Mouse (Mus musculus): Measurements from ENCODE around the gene Ulbp1. TPM values are rescaled to one million over a fixed set of nuclear protein-coding genes. Genes with fewer than 3 reads are reported as not detected.
A peak's percentile ranks its signal among the peaks of the same experiment; 100 is the strongest.
"Not testable (repeated sequence)": the region's sequence is repeated elsewhere in the genome, so short reads cannot be mapped to it uniquely, and the experiment has no call there.

The Ulbp1 gene
- 1.6 and 2.9 TPM in 2 replicates for polyA plus RNA-seq (2016; fragmentation: Nextera tagmentation; extraction: Ambion mirVana)

DNA sequence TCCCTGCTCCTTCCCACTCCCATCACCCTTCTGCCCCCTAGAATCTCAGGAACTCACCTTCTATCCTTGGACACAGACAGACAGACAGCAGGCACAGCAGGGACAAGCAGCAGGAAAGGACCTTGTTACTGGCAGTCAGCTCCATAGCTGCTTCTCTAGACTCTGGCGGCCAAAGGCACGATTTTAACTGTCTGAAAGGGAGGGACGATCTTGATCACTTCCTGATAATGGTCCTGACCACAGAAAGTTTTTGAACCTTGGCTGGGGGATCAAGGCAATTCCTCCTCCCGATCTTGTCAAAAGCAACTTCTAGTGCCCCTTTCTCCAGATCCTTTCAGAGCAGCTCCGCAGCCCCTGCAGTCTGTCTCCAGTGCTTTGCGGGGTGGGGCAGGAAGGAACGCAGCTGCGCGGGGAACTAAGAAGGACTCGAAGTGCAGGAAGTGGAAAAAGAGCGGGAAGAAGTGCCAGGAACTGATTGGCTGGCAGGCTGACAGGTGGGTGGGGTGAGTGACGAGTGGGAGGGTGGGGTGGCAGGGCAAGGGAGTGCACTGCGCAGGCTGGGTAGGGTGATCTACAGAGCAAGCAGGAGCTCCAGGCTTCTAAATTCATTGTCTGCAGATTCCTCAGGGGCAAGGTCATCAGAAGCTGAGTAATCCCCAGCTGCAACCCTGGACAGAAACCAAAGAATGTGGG, at the start of gene Ulbp1:
Ulbp1 (minus strand) TSS at position 442 of the 693 bp plus-strand sequence.
- WGBS (ENCODE audit: insufficient replicate concordance), result 24% methylated on average over 13 of the region's 13 CpGs
- H3K9me3 ChIP-seq (replicated peaks), result no peaks in the 10 kb centered on the region
- no peak within 1 kb of the TSS for H3K27ac ChIP-seq
- no peaks in the 10 kb centered on the region for H3K27me3 ChIP-seq (replicated peaks)
- peak within 1 kb of the TSS; percentile 17; the same call in 1 of the 2 replicates for H3K9ac ChIP-seq
- ATAC-seq, result peak; percentile 79
- H3K4me1 ChIP-seq, result peaks cover 6% of the 10 kb centered on the region
- peak within 1 kb of the TSS; percentile 57 for H3K4me2 ChIP-seq
- H3K36me3 ChIP-seq, result no peaks in the 10 kb centered on the region
- H3K4me3 ChIP-seq, result peak within 1 kb of the TSS; percentile 32

DNA sequence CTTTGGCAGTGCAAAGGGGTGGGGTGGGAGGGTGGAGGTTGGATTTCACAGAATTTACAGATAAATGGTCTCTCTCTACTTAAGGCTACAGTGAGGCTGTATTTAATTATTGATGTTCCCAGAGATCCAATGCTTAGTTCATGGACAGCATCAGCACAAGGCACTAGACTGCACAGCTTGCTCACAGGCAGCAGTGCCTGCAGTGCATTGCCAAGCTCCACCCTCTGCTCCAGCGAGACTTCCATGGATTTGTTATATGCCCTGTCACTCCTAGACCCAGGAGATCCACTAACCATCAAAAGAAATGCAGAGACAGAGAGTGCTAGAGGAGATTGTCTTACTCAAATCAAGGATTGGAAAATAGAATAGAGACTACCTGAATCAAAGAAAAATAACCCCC, 24.7 kb upstream of the Ulbp1 start:
- 29% methylated on average over 1 of the region's 1 CpGs for WGBS (ENCODE audit: insufficient replicate concordance)
- ATAC-seq, H3K27ac ChIP-seq: not testable (repeated sequence)

DNA sequence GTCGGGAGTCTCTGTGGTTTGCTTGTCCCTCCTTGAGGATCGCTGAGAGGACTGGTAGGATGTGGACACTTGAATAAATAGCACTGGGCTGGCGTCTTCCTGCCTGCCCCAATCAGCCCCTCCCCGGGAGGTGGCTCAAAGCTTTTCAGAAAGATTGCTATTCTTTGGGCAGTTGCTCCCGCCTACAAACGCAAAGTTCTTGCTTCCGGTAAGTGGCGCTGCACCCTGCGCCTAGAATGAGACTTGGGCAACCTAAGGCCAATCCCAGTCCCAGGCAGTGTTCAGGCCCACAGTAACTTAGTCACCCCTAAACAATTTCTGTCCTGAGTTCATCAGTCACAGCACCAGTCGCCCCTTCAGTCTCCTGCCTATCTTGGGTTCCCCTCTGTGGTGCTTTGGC, 18.9 kb upstream of the Ulbp1 start:
- H3K9me3 ChIP-seq (replicated peaks); H3K4me1 ChIP-seq; H3K36me3 ChIP-seq; H3K9ac ChIP-seq; H3K27ac ChIP-seq; ATAC-seq; H3K4me3 ChIP-seq: not testable (repeated sequence)
- WGBS (ENCODE audit: insufficient replicate concordance), result 5% methylated on average over 10 of the region's 10 CpGs
- Histone ChIP-seq H3K27me3 (replicated peaks) (peaks cover 19% of the 10 kb centered on the region), H3K4me2 (peak overlapping the region; percentile 29; the same call in 1 of the 2 replicates)

More for the DNA sequence above, 24.7 kb upstream of the Ulbp1 start:
- not testable (repeated sequence) for H3K9me3 ChIP-seq (replicated peaks); H3K4me2 ChIP-seq; H3K36me3 ChIP-seq; H3K27me3 ChIP-seq (replicated peaks); H3K4me3 ChIP-seq; H3K9ac ChIP-seq; H3K4me1 ChIP-seq

DNA sequence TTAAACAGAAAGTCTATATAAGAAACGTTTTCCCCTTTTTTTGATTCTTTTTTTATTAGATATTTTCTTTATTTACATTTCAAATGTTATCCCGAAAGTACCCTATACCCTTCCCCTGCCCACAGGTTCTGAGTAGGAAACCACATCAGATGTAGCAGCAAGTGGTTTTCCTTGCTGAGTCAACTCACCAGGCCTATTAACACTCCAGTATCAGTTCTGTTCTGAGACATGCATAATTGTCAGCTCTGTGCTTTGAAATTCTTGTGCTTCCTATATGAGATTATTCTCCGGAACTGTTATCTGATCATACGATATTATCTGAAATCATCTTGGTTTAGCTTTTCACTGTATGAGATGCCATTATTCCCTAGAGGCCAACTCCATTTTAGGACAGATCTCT, 10.2 kb upstream of the Ulbp1 start:
- no peak overlapping the region for H3K9ac ChIP-seq
- ATAC-seq, result no peak
- H3K9me3 ChIP-seq (replicated peaks), result no peaks in the 10 kb centered on the region
- H3K4me1 ChIP-seq, result no peaks in the 10 kb centered on the region
- H3K36me3 ChIP-seq, result no peaks in the 10 kb centered on the region
- no peak overlapping the region for H3K27ac ChIP-seq
- no peak overlapping the region for H3K4me2 ChIP-seq
- no peak overlapping the region for H3K4me3 ChIP-seq
- 36% methylated on average over 4 of the region's 4 CpGs for WGBS (ENCODE audit: insufficient replicate concordance)
- no peaks in the 10 kb centered on the region for H3K27me3 ChIP-seq (replicated peaks)

DNA sequence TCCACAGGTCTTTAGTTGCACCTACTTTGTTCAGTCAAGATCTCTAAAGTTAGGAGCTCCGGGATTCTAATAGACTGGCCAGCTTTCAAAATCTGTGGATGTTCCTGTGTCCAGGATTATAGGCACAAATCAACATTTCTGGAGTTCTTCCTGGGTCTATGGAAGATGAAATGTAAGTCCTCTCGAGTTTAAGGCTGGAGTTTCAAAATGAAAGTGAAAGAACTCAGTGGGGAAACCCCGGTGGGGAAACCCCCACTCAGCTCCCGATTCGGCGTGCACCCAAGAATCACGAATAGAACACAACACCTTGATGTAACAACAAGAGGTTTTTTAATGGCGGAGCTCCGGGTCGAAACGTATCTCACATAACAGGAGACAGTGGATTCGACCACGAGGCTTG, 787 bp upstream of the Ulbp1 start:
- WGBS (ENCODE audit: insufficient replicate concordance), result 79% methylated on average over 7 of the region's 13 CpGs
- not testable (repeated sequence) for H3K4me1 ChIP-seq; H3K9ac ChIP-seq; H3K4me2 ChIP-seq; ATAC-seq; H3K4me3 ChIP-seq; H3K36me3 ChIP-seq; H3K27ac ChIP-seq; H3K27me3 ChIP-seq (replicated peaks); H3K9me3 ChIP-seq (replicated peaks)

DNA sequence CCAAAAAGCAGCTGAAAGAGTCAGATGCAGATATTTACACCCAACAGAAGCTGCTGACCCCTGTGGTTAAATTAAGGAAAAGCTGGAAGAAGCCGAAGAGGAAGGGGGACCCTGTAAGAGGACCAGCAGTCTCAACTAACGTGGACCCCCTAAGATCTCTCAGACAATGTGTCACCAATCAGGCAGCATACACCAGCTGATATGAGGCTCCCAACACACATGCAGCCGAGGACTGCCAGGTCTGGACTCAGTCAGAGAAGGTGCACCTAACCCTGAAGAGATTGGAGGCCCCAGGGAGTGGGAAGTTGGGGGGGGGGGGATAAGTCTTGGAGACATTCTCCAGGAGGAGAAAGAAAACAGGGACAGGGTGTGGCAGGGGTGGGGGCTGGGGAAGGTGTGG, 1.8 kb downstream of the Ulbp1 start:
- no peaks in the 10 kb centered on the region for H3K27me3 ChIP-seq (replicated peaks)
- no peak overlapping the region for H3K4me3 ChIP-seq
- H3K9me3 ChIP-seq (replicated peaks), result no peaks in the 10 kb centered on the region
- no peak overlapping the region for H3K27ac ChIP-seq
- H3K9ac ChIP-seq, result no peak overlapping the region
- H3K4me1 ChIP-seq, result peaks cover 6% of the 10 kb centered on the region
- H3K36me3 ChIP-seq, result 0 out of 2 replicates have a peak, but pooled peaks cover 4% of the 10 kb centered on the region
- WGBS (ENCODE audit: insufficient replicate concordance), result 48% methylated on average over 3 of the region's 3 CpGs
- H3K4me2 ChIP-seq, result 0 out of 2 replicates have a peak overlapping the region, but pooled peaks have one; percentile 4
- ATAC-seq, result no peak

DNA sequence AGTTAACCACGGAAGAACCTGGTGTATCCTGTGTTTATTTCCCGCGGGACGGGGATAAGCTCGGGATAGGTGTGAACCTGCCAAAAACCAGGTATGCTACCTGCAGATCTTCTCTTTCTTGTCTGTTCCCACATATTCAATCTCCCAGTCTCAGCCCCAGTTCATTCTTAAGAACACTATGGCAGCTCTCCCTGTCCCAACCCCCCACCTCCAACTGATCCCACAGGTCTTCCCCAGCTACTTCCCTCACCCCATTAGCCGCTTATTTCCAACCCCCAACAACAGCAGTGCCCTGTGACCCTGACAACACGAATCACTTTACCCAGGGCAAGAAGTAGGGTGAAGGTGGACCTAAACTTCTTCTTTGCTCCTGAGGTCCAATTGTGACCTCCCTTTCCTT, 3.0 kb downstream of the Ulbp1 start:
- H3K9me3 ChIP-seq (replicated peaks), result no peaks in the 10 kb centered on the region
- H3K4me2 ChIP-seq, result peak overlapping the region; percentile 63
- no peak for ATAC-seq
- WGBS (ENCODE audit: insufficient replicate concordance), result 8% methylated on average over 7 of the region's 7 CpGs
- 0 out of 2 replicates have a peak overlapping the region, but pooled peaks have one; percentile 25 for H3K9ac ChIP-seq
- H3K4me1 ChIP-seq, result peaks cover 6% of the 10 kb centered on the region
- no peaks in the 10 kb centered on the region for H3K27me3 ChIP-seq (replicated peaks)
- peak overlapping the region; percentile 28 for H3K4me3 ChIP-seq
- H3K36me3 ChIP-seq, result 0 out of 2 replicates have a peak, but pooled peaks cover 4% of the 10 kb centered on the region
- no peak overlapping the region for H3K27ac ChIP-seq

DNA sequence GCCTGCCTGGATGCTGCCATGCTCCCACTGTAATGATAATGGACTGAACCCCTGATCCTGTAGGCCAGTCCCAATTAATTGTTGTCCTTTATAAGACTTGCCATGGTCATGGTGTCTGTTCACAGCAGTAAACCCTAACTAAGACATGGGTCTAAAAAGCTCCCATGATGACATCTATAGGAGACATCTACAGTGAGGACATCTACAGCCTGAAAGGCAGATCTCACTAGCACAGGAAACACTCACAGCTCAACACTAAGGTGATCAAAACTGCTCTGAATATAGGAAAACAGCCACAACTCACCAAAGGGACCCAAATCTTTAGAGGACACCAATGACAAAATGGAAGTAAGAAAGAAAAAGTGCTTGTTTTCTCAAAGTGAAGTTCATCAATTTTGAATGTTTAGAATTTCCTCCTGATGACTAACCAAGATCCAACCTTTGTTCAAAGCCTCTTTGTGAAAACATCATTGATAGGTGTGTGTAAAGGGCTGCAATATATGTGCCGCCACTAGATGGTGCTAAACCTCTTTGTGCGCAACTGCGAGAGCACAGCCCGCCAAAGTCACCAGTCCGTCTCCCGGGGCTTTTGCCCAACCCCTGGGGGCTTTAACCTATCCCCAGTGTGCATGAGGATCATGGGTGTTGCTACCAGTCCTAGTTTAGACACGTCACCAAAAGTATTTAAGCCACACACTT, 3.6 kb downstream of the Ulbp1 start:
- peak overlapping the region; percentile 63 for H3K4me2 ChIP-seq
- not testable (repeated sequence) for H3K4me1 ChIP-seq; ATAC-seq; H3K27me3 ChIP-seq (replicated peaks); H3K9me3 ChIP-seq (replicated peaks); H3K27ac ChIP-seq; H3K36me3 ChIP-seq
- under 1% methylated on average over 7 of the region's 7 CpGs for WGBS (ENCODE audit: insufficient replicate concordance)
- H3K4me3 ChIP-seq, result peak overlapping the region; percentile 28
- 0 out of 2 replicates have a peak overlapping the region, but pooled peaks have one; percentile 25 for H3K9ac ChIP-seq

DNA sequence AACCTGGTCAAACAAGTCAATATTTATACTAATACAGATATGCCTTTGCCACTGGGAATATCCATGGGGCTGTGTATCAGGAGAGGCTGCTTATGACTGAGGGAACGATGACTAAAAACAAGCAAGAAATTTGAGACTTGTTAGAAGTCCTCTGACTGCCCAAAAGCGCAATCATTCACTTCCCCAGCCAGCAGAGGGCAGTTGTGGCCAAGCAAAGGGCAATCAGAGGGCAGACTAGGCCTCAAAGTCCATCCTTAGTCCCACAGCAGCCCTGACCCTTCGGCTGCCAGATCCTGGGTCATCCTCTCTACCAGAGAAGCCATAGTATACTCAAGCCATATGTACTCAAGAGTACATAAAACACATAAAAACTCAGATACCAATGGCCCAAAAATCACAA, 11.4 kb downstream of the Ulbp1 start:
- H3K9me3 ChIP-seq (replicated peaks), result peaks cover 7% of the 10 kb centered on the region; the same call in 1 of the 2 replicates
- H3K4me2 ChIP-seq, result no peak overlapping the region
- WGBS (ENCODE audit: insufficient replicate concordance), result 40% methylated on average over 3 of the region's 3 CpGs
- H3K9ac ChIP-seq, result no peak overlapping the region
- no peak overlapping the region for H3K27ac ChIP-seq
- no peaks in the 10 kb centered on the region for H3K36me3 ChIP-seq
- no peaks in the 10 kb centered on the region for H3K4me1 ChIP-seq
- H3K4me3 ChIP-seq, result no peak overlapping the region
- no peak for ATAC-seq
- H3K27me3 ChIP-seq (replicated peaks), result no peaks in the 10 kb centered on the region

DNA sequence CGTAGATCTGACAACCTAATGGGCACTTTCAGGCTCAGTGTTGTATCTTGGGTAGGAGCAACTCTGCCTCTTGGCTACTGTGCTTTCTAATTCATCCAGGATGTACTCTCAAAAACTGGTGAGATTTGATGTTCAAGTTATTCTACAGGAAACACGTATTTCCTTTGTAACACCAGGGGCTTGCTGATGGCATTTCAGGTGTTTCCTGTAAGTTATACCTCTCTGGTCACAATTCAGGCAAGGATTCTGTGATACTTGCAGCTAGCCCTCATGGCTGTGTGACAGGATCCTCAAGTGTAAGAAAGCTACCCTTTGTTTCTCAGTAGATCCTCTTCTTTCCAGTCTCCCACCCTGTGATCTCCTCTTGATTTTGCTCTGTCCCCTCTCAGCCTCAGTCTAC, 34.5 kb downstream of the Ulbp1 start:
- no peaks in the 10 kb centered on the region for H3K4me1 ChIP-seq
- ATAC-seq, result no peak
- no peak overlapping the region for H3K9ac ChIP-seq
- no peaks in the 10 kb centered on the region for H3K36me3 ChIP-seq
- H3K27ac ChIP-seq, result no peak overlapping the region
- H3K9me3 ChIP-seq (replicated peaks), result no peaks in the 10 kb centered on the region
- 48% methylated on average over 2 of the region's 2 CpGs for WGBS (ENCODE audit: insufficient replicate concordance)
- H3K4me3 ChIP-seq, result no peak overlapping the region
- H3K27me3 ChIP-seq (replicated peaks), result no peaks in the 10 kb centered on the region
- no peak overlapping the region for H3K4me2 ChIP-seq

DNA sequence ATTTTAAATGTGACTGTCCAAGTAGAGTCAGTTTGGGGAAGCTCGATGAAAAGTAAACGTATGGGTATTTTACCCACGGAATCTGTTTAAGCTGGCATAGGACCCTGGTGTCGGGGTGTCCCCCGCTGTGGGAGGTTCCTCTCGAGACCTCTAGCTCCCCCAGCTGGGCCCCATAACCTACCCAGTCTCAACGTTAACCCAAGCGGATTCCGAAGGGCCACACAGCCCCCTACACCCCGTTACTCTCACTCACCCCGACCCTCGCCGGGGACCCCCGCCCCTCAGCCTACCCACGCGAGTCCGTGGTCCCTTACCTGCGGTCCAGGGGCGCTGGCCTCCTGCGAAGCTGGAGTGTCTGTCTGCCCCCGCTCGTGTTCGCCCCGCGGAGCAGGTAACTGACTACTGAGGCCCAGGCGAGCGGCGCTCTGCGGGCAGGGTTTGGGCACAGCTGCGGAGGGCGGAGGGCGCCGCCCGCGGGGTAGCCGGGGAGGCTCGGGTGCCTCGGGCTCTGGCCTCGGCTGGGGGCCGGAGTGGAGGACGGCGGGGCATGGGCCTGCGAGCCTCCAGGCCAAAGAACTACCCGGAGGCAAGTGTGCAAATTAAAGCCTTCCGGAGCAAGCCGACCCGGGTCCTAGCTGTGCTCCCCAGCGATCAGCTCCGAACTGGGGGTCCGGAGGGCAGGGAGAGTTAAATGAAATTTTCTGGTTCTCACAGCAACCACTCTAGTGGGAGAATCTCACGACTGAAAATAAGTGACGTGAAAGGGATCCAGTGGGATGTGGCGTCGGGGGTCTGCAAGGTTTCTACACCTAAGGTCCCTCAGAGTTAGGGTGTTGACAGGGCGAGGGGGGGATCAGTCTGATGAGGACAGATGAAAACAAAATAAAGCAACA, 80.0 kb downstream of the Ulbp1 start:
- H3K9ac ChIP-seq, result no peak overlapping the region
- peak overlapping the region; percentile 77 for H3K4me2 ChIP-seq
- peaks cover 52% of the 10 kb centered on the region for H3K27me3 ChIP-seq (replicated peaks)
- no peak for ATAC-seq
- no peaks in the 10 kb centered on the region for H3K36me3 ChIP-seq
- H3K4me3 ChIP-seq, result peak overlapping the region; percentile 3; the same call in 1 of the 2 replicates
- H3K9me3 ChIP-seq (replicated peaks), result no peaks in the 10 kb centered on the region
- H3K4me1 ChIP-seq, result no peaks in the 10 kb centered on the region
- WGBS (ENCODE audit: insufficient replicate concordance), result 7% methylated on average over 55 of the region's 55 CpGs
- no peak overlapping the region for H3K27ac ChIP-seq
